Mouse (Mus musculus): ENCODE results near the gene Polr1c. TPM values are rescaled to one million over a fixed set of nuclear protein-coding genes. Genes with fewer than 3 reads are reported as not detected.
A peak's percentile ranks its signal among the peaks of the same experiment; 100 is the strongest.

Gene Polr1c
- total RNA-seq, 2 experiments from 2014 or later: 11.8 to 13.5 TPM

- intact Hi-C loops (cut with DNase I): loop anchor here (2.0 to 5.0 kb wide), 2 partner anchors 15 to 115 kb away; partner anchors contain the start of genes Tjap1 and Zfp318
- DNase-seq: no peak
These were observed 19.7 kb upstream of the Polr1c start for GRCm38 (mm10) chr17:46267511-46267910.

- no peak for DNase-seq
- intact Hi-C loops (cut with DNase I): loop anchor here (1.0 to 5.0 kb wide), 3 partner anchors 16 to 115 kb away; partner anchors contain the start of genes Tjap1 and Zfp318
These were observed 19.1 kb upstream of the Polr1c start for GRCm38 (mm10) chr17:46266986-46267385.

GRCm38 (mm10) chr17:46265918-46266618, 18.2 kb upstream of the Polr1c start:
- intact Hi-C loops (cut with DNase I): loop anchor here (1.0 to 5.0 kb wide), 3 partner anchors 17 to 116 kb away; partner anchors contain the start of genes Tjap1 and Zfp318
- peak; percentile 77 to 80 for DNase-seq

GRCm38 (mm10) chr17:46265502-46265901, 17.6 kb upstream of the Polr1c start:
- intact Hi-C loops (cut with DNase I): loop anchor here (5.0 kb wide), 1 partner anchor 117 kb away; the partner anchor contains the start of gene Zfp318
- no peak for DNase-seq

GRCm38 (mm10) chr17:46262201-46262694, 14.4 kb upstream of the Polr1c start:
- no peak for DNase-seq
- intact Hi-C loops (cut with DNase I): no loop called here

- intact Hi-C loops (cut with DNase I): no loop called here
- DNase-seq: no peak
These were observed 11.8 kb upstream of the Polr1c start for GRCm38 (mm10) chr17:46259675-46260074.

GRCm38 (mm10) chr17:46258279-46259053, 10.6 kb upstream of the Polr1c start:
- DNase-seq: no peak
- intact Hi-C loops (cut with DNase I): no loop called here

- intact Hi-C loops (cut with DNase I): no loop called here
These were observed 7.3 kb upstream of the Polr1c start for GRCm38 (mm10) chr17:46255147-46255546.

GRCm38 (mm10) chr17:46254106-46254505, 6.3 kb upstream of the Polr1c start:
- DNase-seq: no peak
- intact Hi-C loops (cut with DNase I): no loop called here

More at GRCm38 (mm10) chr17:46255147-46255546, 7.3 kb upstream of the Polr1c start:
- DNase-seq: no peak

GRCm38 (mm10) chr17:46253452-46254084, 5.7 kb upstream of the Polr1c start, which contains the start of gene Lrrc73:
Gene Lrrc73 (plus strand): TSS chr17:46253531.
- peak; percentile 88 for DNase-seq
- intact Hi-C loops (cut with DNase I): no loop called here

GRCm38 (mm10) chr17:46252571-46253451, 5.0 kb upstream of the Polr1c start:
- intact Hi-C loops (cut with DNase I): no loop called here

GRCm38 (mm10) chr17:46251174-46251573, 3.3 kb upstream of the Polr1c start:
- intact Hi-C loops (cut with DNase I): no loop called here
- DNase-seq: no peak

More at GRCm38 (mm10) chr17:46252571-46253451, 5.0 kb upstream of the Polr1c start:
- no peak for DNase-seq

- no peak for DNase-seq
- intact Hi-C loops (cut with DNase I): loop anchor here (5.0 kb wide), 1 partner anchor 46 kb away; the partner anchor contains the start of genes Polh and Xpo5
These were observed 302 bp upstream of the Polr1c start for GRCm38 (mm10) chr17:46248189-46248522.

- no peak for DNase-seq
- intact Hi-C loops (cut with DNase I): no loop called here
These were observed 3.3 kb downstream of the Polr1c start for GRCm38 (mm10) chr17:46244579-46244978.

GRCm38 (mm10) chr17:46243624-46244023, 4.2 kb downstream of the Polr1c start:
- no peak for DNase-seq
- intact Hi-C loops (cut with DNase I): no loop called here

- intact Hi-C loops (cut with DNase I): no loop called here
- DNase-seq: no peak
These were observed 4.9 kb downstream of the Polr1c start for GRCm38 (mm10) chr17:46242993-46243392.

- no peak for DNase-seq
- intact Hi-C loops (cut with DNase I): no loop called here
These were observed 5.6 kb downstream of the Polr1c start for GRCm38 (mm10) chr17:46242274-46242673.

GRCm38 (mm10) chr17:46241471-46241870, 6.4 kb downstream of the Polr1c start:
- DNase-seq: no peak
- intact Hi-C loops (cut with DNase I): no loop called here

- intact Hi-C loops (cut with DNase I): no loop called here
- no peak for DNase-seq
These were observed 8.2 kb downstream of the Polr1c start for GRCm38 (mm10) chr17:46239516-46240114.

Measured in gastrocnemius, postnatal 36 days (tissue).